Mouse (Mus musculus) intestine, embryonic 16.5 days (tissue): ENCODE data around the gene Lpin2. TPM values are rescaled to one million over a fixed set of nuclear protein-coding genes. Genes with fewer than 3 reads are reported as not detected.

Source experiments
- ATAC-seq: fragments of 200-750 bp; cut with Nextera tagmentation; 2 replicates; pipeline ENCODE4 v1.8.0; 2017; ENCODE audit warnings: moderate TSS enrichment, moderate library complexity
- H3K27ac ChIP-seq: fragments of 300-500 bp; sonication (generic); 2 replicates; pipeline ENCODE4 v1.5.1; 2014; ENCODE audit warnings: mild to moderate bottlenecking, low read length
- H3K27me3 ChIP-seq: fragments of 300-500 bp; sonication (generic); replicated peaks from 2 replicates; pipeline ENCODE4 v1.6.1; 2014; ENCODE audit warnings: low read length, control low read depth, mixed read lengths; ENCODE audit not compliant: control insufficient read depth, insufficient read depth
- H3K36me3 ChIP-seq: fragments of 300-500 bp; sonication (generic); 2 replicates; pipeline ENCODE4 v1.6.1; 2014; ENCODE audit warnings: low read length, control low read depth; ENCODE audit not compliant: control insufficient read depth, insufficient read depth
- H3K4me1 ChIP-seq: fragments of 300-500 bp; sonication (generic); 2 replicates; pipeline ENCODE4 v1.6.1; 2014; ENCODE audit warnings: low read length, control low read depth, mixed read lengths; ENCODE audit not compliant: control insufficient read depth, insufficient read depth
- H3K4me2 ChIP-seq: fragments of 300-500 bp; sonication (generic); 2 replicates; pipeline ENCODE4 v1.6.1; 2014; ENCODE audit warnings: low read depth, low read length, control low read depth
- H3K4me3 ChIP-seq: fragments of 300-500 bp; sonication (generic); 2 replicates; pipeline ENCODE4 v1.5.1; 2014; ENCODE audit warnings: mild to moderate bottlenecking, low read length
- H3K9ac ChIP-seq: fragments of 300-500 bp; sonication (generic); 2 replicates; pipeline ENCODE4 v1.6.1; 2014; ENCODE audit warnings: low read depth, low read length
- H3K9me3 ChIP-seq: fragments of 300-500 bp; sonication (generic); 2 replicates; pipeline ENCODE4 v1.6.1; 2016; ENCODE audit warnings: low read length, control low read depth; ENCODE audit not compliant: control insufficient read depth
- WGBS: fragments of 180-500 bp; shearing (Covaris S2); extraction: QIAGEN DNeasy Blood & Tissue Kit; methylation state at CpG from one replicate; pipeline ENCODE4 v1.1.7; 2014; 5-methylcytosine and 5-hydroxymethylcytosine counted together
- polyA plus RNA-seq: library from polyadenylated mRNA; unstranded; fragments of >200 nt; fragmentation: Nextera tagmentation; extraction: Ambion mirVana; gene quantifications from 2 replicates; pipeline ENCODE4 v1.2.1, GENCODE M21; 2015

Lpin2 gene
- polyA plus RNA-seq, 1 experiment from 2014 or later, result 22.7 TPM

GRCm38 (mm10) chr17:71251601-71252001 lies 69.2 kb downstream of the Lpin2 start:
- Histone ChIP-seq H3K4me2 (no peak overlapping the region), H3K4me1 (no peaks in the 10 kb centered on the region), H3K27me3 (no peaks in the 10 kb centered on the region), H3K4me3 (no peak overlapping the region), H3K36me3 (peaks cover 7% of the 10 kb centered on the region; the same call in 1 of the 2 replicates), H3K9me3 (no peaks in the 10 kb centered on the region), H3K9ac (no peak overlapping the region), H3K27ac (no peak overlapping the region)
- ATAC-seq, result no peak
- 54% methylated on average over 6 of the region's 6 CpGs for WGBS

GRCm38 (mm10) chr17:71252101-71252500 lies 69.7 kb downstream of the Lpin2 start:
- peaks cover 3% of the 10 kb centered on the region; the same call in 1 of the 2 replicates for H3K36me3 ChIP-seq
- no peak overlapping the region for H3K4me3 ChIP-seq
- H3K4me2 ChIP-seq, result no peak overlapping the region
- no peak for ATAC-seq
- 82% methylated on average over 9 of the region's 9 CpGs for WGBS
- no peaks in the 10 kb centered on the region for H3K9me3 ChIP-seq
- no peaks in the 10 kb centered on the region for H3K27me3 ChIP-seq
- no peaks in the 10 kb centered on the region for H3K4me1 ChIP-seq
- H3K27ac ChIP-seq, result no peak overlapping the region
- no peak overlapping the region for H3K9ac ChIP-seq

GRCm38 (mm10) chr17:71253391-71253790 lies 71.0 kb downstream of the Lpin2 start:
- ATAC-seq, result no peak
- H3K4me3 ChIP-seq, result no peak overlapping the region
- no peaks in the 10 kb centered on the region for H3K36me3 ChIP-seq
- no peaks in the 10 kb centered on the region for H3K4me1 ChIP-seq
- H3K9ac ChIP-seq, result no peak overlapping the region
- no peak overlapping the region for H3K4me2 ChIP-seq
- H3K27me3 ChIP-seq, result no peaks in the 10 kb centered on the region
- no peaks in the 10 kb centered on the region for H3K9me3 ChIP-seq
- 81% methylated on average over 2 of the region's 2 CpGs for WGBS
- H3K27ac ChIP-seq, result no peak overlapping the region

- Histone ChIP-seq H3K4me3 (no peak overlapping the region), H3K4me1 (no peaks in the 10 kb centered on the region), H3K9ac (no peak overlapping the region), H3K27me3 (no peaks in the 10 kb centered on the region), H3K27ac (no peak overlapping the region), H3K36me3 (no peaks in the 10 kb centered on the region), H3K4me2 (no peak overlapping the region), H3K9me3 (no peaks in the 10 kb centered on the region)
- 83% methylated on average over 5 of the region's 5 CpGs for WGBS
- no peak for ATAC-seq
Measured at GRCm38 (mm10) chr17:71254106-71254505, 71.7 kb downstream of the Lpin2 start.

- Histone ChIP-seq H3K4me2 (no peak overlapping the region), H3K9me3 (no peaks in the 10 kb centered on the region), H3K36me3 (no peaks in the 10 kb centered on the region), H3K9ac (no peak overlapping the region), H3K4me1 (no peaks in the 10 kb centered on the region; the same call in 1 of the 2 replicates), H3K4me3 (no peak overlapping the region), H3K27ac (no peak overlapping the region), H3K27me3 (no peaks in the 10 kb centered on the region)
- no peak for ATAC-seq
- WGBS, result 43% methylated on average over 6 of the region's 6 CpGs
Measured at GRCm38 (mm10) chr17:71254736-71255135, 72.4 kb downstream of the Lpin2 start.

GRCm38 (mm10) chr17:71256068-71256615 lies 73.8 kb downstream of the Lpin2 start:
- Histone ChIP-seq H3K9me3 (no peaks in the 10 kb centered on the region), H3K27ac (no peak overlapping the region), H3K27me3 (no peaks in the 10 kb centered on the region), H3K9ac (no peak overlapping the region), H3K4me3 (no peak overlapping the region), H3K4me1 (peaks cover 3% of the 10 kb centered on the region; the same call in 1 of the 2 replicates), H3K36me3 (no peaks in the 10 kb centered on the region), H3K4me2 (no peak overlapping the region)
- 81% methylated on average over 14 of the region's 14 CpGs for WGBS
- ATAC-seq, result no peak

DNA sequence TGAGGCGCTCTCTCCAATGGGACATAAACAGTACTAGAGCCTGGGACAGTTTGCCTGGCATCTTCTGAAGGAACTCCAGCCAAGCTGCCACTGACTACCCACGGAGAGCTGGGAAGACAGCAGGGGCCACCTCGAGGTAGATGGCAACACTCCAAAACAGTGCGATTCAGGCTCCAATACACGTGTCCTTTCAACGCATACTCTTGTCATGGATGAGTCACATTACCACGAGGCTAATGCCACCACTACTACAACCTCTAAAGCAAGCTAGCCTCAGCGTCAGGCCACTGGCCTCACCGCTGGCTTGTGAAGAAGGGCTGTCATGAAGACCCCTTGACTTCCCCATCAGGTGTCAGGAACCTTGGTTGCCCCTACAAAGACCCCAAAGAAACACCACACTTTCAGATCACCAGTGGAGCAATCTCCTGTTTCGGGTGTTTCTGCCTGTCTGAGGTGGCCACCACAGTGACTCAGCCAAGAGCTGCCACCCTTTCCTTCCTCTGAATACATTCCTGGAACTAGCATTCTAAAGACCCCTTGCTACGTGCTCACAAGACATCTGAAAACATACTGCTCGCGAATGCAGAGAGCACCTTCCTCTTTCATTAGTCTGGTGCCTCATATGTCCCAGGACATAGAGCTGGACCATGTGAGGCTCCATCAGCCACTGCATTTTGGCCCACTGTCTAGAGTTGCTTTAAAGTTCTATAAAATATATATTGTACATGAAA lies 74.6 kb downstream of the Lpin2 start:
- Histone ChIP-seq H3K36me3 (no peaks in the 10 kb centered on the region), H3K4me2 (no peak overlapping the region), H3K9me3 (no peaks in the 10 kb centered on the region), H3K9ac (no peak overlapping the region), H3K4me1 (peaks cover 3% of the 10 kb centered on the region; the same call in 1 of the 2 replicates), H3K27ac (no peak overlapping the region), H3K4me3 (no peak overlapping the region), H3K27me3 (no peaks in the 10 kb centered on the region)
- ATAC-seq, result no peak
- 89% methylated on average over 13 of the region's 13 CpGs for WGBS

DNA sequence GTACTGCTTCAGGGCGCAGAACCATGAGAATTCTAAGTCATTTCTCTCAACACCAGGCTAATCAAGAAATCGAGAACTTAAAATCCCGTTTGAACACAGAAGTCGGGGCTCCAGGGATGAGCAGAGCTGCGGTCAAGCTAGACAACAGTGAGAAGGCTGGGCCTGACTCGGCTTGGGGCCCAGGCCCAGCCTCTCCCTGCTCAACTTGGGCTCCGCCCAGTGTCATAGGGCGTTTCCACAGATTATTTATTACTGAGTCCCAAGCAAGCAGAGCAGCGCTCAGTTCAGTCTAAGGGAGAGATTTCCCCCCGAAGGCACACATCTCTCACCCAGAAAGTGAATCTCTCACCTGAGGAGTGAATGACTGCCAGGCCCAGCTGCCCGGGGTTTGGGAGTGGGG lies 77.4 kb downstream of the Lpin2 start:
- peak overlapping the region; percentile 14; the same call in 1 of the 2 replicates for H3K4me2 ChIP-seq
- 41% methylated on average over 11 of the region's 11 CpGs for WGBS

GRCm38 (mm10) chr17:71260658-71261057 lies 78.3 kb downstream of the Lpin2 start:
- ATAC-seq, result no peak
- no peak overlapping the region for H3K4me2 ChIP-seq
- H3K36me3 ChIP-seq, result no peaks in the 10 kb centered on the region
- H3K9ac ChIP-seq, result no peak overlapping the region
- peaks cover 3% of the 10 kb centered on the region; the same call in 1 of the 2 replicates for H3K4me1 ChIP-seq
- H3K27ac ChIP-seq, result no peak overlapping the region
- no peak overlapping the region for H3K4me3 ChIP-seq
- H3K9me3 ChIP-seq, result no peaks in the 10 kb centered on the region
- WGBS, result 54% methylated on average over 3 of the region's 3 CpGs
- H3K27me3 ChIP-seq, result no peaks in the 10 kb centered on the region

More for the DNA sequence above, 77.4 kb downstream of the Lpin2 start:
- Histone ChIP-seq H3K9ac (no peak overlapping the region), H3K9me3 (no peaks in the 10 kb centered on the region), H3K4me3 (peak overlapping the region; percentile 21), H3K36me3 (no peaks in the 10 kb centered on the region), H3K27ac (no peak overlapping the region), H3K4me1 (peaks cover 3% of the 10 kb centered on the region; the same call in 1 of the 2 replicates), H3K27me3 (no peaks in the 10 kb centered on the region)
- ATAC-seq, result peak; percentile 90
